Mouse (Mus musculus) stomach, embryonic 14.5 days (tissue): ENCODE measurements around the gene Lingo1. TPM values are rescaled to one million over a fixed set of nuclear protein-coding genes. Genes with fewer than 3 reads are reported as not detected.

Experiments
- ATAC-seq: fragments of 200-750 bp; cut with Nextera tagmentation; 2 replicates; pipeline ENCODE4 v1.8.0; 2017; ENCODE audit warnings: low read depth, moderate TSS enrichment; ENCODE audit not compliant: insufficient number of reproducible peaks, insufficient read depth, low FRiP score
- H3K27ac ChIP-seq: fragments of 300-500 bp; sonication (generic); 2 replicates; pipeline ENCODE4 v1.5.1; 2014; ENCODE audit warnings: mild to moderate bottlenecking, low read length, moderate library complexity, mixed read lengths
- H3K27me3 ChIP-seq: fragments of 300-500 bp; sonication (generic); 2 replicates; pipeline ENCODE4 v1.6.1; 2014; ENCODE audit warnings: low read length, control low read depth, mixed read lengths; ENCODE audit not compliant: control insufficient read depth, insufficient read depth
- H3K36me3 ChIP-seq: fragments of 300-500 bp; sonication (generic); 2 replicates; pipeline ENCODE4 v1.6.1; 2014; ENCODE audit warnings: mild to moderate bottlenecking, control low read depth, low read length, moderate library complexity, mixed read lengths; ENCODE audit not compliant: control insufficient read depth, insufficient read depth
- H3K4me1 ChIP-seq: fragments of 300-500 bp; sonication (generic); 2 replicates; pipeline ENCODE4 v1.6.1; 2014; ENCODE audit warnings: low read length, control low read depth, mixed read lengths; ENCODE audit not compliant: control insufficient read depth, insufficient read depth
- H3K4me2 ChIP-seq: fragments of 300-500 bp; sonication (generic); replicated peaks from 2 replicates; pipeline ENCODE4 v1.6.1; 2014; ENCODE audit warnings: low read depth, low read length, control low read depth
- H3K4me3 ChIP-seq: fragments of 300-500 bp; sonication (generic); 2 replicates; pipeline ENCODE4 v1.5.1; 2014; ENCODE audit warnings: low read depth, low read length, control low read depth
- H3K9ac ChIP-seq: fragments of 300-500 bp; sonication (generic); replicated peaks from 2 replicates; pipeline ENCODE4 v1.6.1; 2014; ENCODE audit warnings: low read depth, mild to moderate bottlenecking, control low read depth, low read length, moderate library complexity, mixed read lengths
- H3K9me3 ChIP-seq: fragments of 300-500 bp; sonication (generic); 2 replicates; pipeline ENCODE4 v1.6.1; 2016; ENCODE audit warnings: low read depth, low read length, control low read depth; ENCODE audit not compliant: control insufficient read depth
- WGBS: fragments of 180-500 bp; shearing (Covaris S2); extraction: QIAGEN DNeasy Blood & Tissue Kit; methylation state at CpG from one replicate; pipeline ENCODE4 v1.1.7; 2014; 5-methylcytosine and 5-hydroxymethylcytosine counted together
- polyA plus RNA-seq: library from polyadenylated mRNA; unstranded; fragments of >200 nt; fragmentation: Nextera tagmentation; extraction: Ambion mirVana; gene quantifications from 2 replicates; pipeline ENCODE4 v1.2.1, GENCODE M21; 2014

Lingo1 gene
- polyA plus RNA-seq, 1 experiment from 2014 or later: 3.0 TPM

DNA sequence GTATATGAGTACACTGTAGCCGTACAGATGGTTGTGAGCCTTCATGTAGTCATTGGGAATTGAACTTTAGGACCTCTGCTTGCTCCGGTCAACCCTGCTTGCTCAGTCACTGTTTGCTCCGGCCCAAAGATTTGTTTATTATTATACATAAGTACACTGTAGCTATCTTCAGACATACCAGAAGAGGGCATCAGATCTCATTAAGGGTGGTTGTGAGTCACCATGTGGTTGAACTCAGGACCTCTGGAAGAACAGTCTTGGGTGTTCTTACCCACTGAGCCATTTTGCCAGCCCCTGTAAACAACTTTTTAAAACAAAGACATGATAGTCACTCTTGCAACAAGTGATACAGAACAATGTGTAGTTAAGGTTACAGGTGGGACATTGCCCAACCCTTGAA, 35.6 kb upstream of the Lingo1 start:
- H3K9ac ChIP-seq: no peak overlapping the region
- no peak overlapping the region for H3K4me3 ChIP-seq
- no peaks in the 10 kb centered on the region for H3K27me3 ChIP-seq
- no peaks in the 10 kb centered on the region for H3K36me3 ChIP-seq
- H3K27ac ChIP-seq: no peak overlapping the region
- H3K4me2 ChIP-seq: no peak overlapping the region
- 65% methylated on average over 3 of the region's 3 CpGs for WGBS
- H3K4me1 ChIP-seq: 0 out of 2 replicates have a peak, but pooled peaks cover 8% of the 10 kb centered on the region
- ATAC-seq: no peak
- H3K9me3 ChIP-seq: no peaks in the 10 kb centered on the region

DNA sequence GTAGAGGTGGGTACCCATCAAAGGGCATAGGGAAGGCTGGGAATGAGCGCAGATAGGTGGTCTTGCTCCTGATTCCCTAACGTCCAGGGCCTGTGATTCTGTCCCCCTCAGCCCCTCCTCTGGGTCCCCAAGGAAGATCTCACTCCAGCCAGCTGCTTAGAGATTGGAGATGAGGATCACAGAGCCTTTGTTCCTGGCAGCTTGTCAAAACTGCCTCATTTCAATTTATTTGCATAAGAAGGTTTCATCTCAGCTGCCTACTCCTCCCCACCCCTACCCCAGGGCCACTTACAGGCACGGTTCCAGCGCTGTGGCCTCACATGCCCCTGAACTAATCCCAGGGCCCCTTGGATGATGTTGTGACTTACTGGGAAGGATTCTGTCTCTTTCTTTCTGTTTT, 33.9 kb upstream of the Lingo1 start:
- Histone ChIP-seq H3K27ac (no peak overlapping the region), H3K9ac (no peak overlapping the region), H3K4me1 (peaks cover 13% of the 10 kb centered on the region; the same call in 1 of the 2 replicates), H3K36me3 (no peaks in the 10 kb centered on the region), H3K4me2 (no peak overlapping the region), H3K27me3 (0 out of 2 replicates have a peak, but pooled peaks cover 2% of the 10 kb centered on the region), H3K9me3 (no peaks in the 10 kb centered on the region), H3K4me3 (no peak overlapping the region)
- ATAC-seq: no peak
- 41% methylated on average over 4 of the region's 4 CpGs for WGBS

DNA sequence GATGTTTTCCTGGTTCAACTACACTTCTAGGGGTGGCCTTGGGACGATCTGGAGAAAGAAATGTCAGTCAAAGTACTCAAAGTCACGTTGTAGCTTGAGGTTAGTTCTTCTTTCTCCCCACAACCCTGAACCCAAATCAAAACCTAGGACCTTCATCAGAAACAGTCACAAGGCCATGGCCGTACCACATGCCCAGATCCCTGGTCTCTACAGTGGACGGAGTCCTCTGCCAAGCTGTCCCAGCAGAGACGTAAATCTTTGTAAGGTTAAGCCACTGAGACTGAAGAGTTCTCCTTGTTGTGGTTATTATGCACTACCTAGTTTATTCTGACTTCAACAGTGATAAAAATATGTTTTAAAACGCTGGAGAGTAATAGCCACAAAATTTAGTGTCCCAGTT, 32.6 kb upstream of the Lingo1 start:
- ATAC-seq: no peak
- Histone ChIP-seq H3K4me3 (no peak overlapping the region), H3K36me3 (no peaks in the 10 kb centered on the region), H3K4me2 (no peak overlapping the region), H3K27me3 (0 out of 2 replicates have a peak, but pooled peaks cover 2% of the 10 kb centered on the region), H3K9me3 (no peaks in the 10 kb centered on the region), H3K4me1 (peaks cover 13% of the 10 kb centered on the region; the same call in 1 of the 2 replicates), H3K9ac (no peak overlapping the region), H3K27ac (no peak overlapping the region)
- 78% methylated on average over 6 of the region's 6 CpGs for WGBS

DNA sequence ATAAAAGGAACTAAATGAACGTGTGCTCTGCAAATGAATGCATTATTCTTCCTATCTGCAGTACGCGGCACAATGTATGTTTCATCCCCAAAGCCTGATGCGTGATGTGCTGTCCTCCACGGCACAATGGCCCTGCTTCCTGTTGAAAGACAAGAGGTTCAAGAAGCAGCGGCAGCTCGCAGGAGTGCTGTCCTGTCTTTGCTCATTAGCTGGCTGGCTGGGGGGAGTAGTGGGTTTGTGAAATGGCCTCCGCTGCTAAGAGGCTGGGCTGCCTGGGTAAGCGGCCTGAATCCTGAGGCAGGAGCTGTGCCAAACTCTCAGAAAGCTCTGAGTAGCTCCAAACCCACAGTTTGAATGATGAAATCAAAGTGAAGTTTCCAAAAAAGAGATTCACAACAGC, 31.9 kb upstream of the Lingo1 start:
- no peak overlapping the region for H3K4me3 ChIP-seq
- WGBS: 37% methylated on average over 9 of the region's 9 CpGs
- no peak overlapping the region for H3K27ac ChIP-seq
- peaks cover 13% of the 10 kb centered on the region; the same call in 1 of the 2 replicates for H3K4me1 ChIP-seq
- 0 out of 2 replicates have a peak, but pooled peaks cover 2% of the 10 kb centered on the region for H3K27me3 ChIP-seq
- no peak overlapping the region for H3K9ac ChIP-seq
- no peak overlapping the region for H3K4me2 ChIP-seq
- H3K36me3 ChIP-seq: no peaks in the 10 kb centered on the region
- ATAC-seq: no peak
- H3K9me3 ChIP-seq: no peaks in the 10 kb centered on the region

DNA sequence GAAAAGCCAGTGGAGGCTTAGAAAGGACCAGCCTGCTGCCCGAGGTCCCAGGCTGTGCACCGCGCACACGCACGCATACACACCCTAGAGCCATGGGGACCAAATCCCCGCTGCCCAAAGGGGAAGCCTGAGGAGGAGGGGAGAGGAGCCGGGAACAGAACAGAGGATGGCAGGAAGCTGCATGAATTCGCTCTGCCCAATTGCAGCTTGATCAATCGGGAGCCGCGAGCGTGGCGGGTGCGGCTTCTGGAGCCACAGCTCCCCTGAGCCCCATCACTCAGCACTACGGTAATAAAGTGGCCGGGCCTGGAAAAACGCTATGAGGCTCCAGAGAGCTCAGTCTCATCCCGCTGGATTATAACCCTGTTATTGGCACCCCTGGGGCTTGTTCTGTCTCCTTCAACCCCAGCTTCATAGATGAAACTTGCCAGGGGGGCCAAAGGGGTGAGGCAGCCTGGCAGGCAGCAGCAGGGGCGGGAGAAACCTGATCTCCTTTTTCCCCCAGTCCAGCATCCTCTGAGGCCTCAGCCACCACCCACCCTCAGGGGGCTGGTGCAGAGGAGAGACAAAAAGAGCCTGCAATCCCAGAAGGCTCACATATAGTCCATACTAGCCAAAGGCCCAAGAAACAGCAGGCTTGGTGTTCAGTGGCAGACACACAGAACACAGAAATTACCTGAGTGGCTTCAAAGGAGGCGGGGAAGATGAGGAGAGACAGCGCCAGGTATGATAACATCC, 29.4 kb upstream of the Lingo1 start:
- Histone ChIP-seq H3K27me3 (0 out of 2 replicates have a peak, but pooled peaks cover 2% of the 10 kb centered on the region), H3K4me3 (no peak overlapping the region), H3K9me3 (no peaks in the 10 kb centered on the region), H3K36me3 (no peaks in the 10 kb centered on the region), H3K4me2 (peak overlapping the region; percentile 30), H3K9ac (no peak overlapping the region), H3K4me1 (peaks cover 11% of the 10 kb centered on the region; the same call in 1 of the 2 replicates), H3K27ac (no peak overlapping the region)
- ATAC-seq: no peak
- WGBS: 15% methylated on average over 21 of the region's 21 CpGs

DNA sequence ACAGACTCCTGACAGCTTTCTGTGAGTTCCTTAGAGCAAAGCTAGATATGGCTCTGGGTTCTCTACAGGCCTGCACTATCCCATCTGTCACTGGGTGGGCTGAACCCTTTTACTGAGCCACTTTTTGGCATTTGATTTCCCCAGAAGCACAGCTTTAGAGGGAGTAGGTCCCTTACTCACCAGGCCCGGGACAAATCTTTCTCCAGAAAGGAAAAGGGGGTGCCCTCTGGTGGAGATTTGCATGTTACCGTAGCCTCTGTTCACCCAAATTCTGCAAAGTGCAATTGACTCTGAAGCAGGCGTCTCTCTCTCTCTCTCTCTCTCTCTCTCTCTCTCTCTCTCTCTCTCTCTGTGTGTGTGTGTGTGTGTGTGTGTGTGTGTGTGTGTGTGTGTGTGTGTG, 28.6 kb upstream of the Lingo1 start:
- Histone ChIP-seq H3K27ac (no peak overlapping the region), H3K36me3 (no peaks in the 10 kb centered on the region), H3K4me3 (no peak overlapping the region), H3K4me1 (peaks cover 6% of the 10 kb centered on the region; the same call in 1 of the 2 replicates), H3K9ac (no peak overlapping the region), H3K4me2 (no peak overlapping the region), H3K9me3 (no peaks in the 10 kb centered on the region), H3K27me3 (0 out of 2 replicates have a peak, but pooled peaks cover 2% of the 10 kb centered on the region)
- ATAC-seq: no peak
- WGBS: 5% methylated on average over 3 of the region's 3 CpGs

DNA sequence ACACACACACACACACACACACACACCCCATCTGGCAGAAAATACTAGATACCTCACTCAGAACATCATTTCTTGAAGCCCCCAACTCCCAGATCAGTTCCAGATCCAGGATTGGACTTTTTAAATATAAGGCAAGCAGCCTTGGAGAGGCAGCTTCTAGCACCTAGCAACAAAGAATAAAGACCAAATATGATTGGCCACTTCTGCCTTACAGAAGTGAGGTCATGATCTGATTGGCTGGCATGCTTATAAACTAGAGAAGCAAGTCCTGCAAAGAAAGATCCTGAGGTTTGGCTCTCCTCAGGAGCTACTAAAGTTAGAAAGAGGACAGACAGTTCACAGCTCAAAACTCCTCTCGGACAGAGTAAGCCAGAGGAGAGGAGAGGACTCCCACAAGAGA, 14.6 kb upstream of the Lingo1 start:
- no peak overlapping the region for H3K4me3 ChIP-seq
- no peaks in the 10 kb centered on the region for H3K36me3 ChIP-seq
- no peak overlapping the region for H3K9ac ChIP-seq
- ATAC-seq: no peak
- H3K27me3 ChIP-seq: no peaks in the 10 kb centered on the region
- H3K4me1 ChIP-seq: no peaks in the 10 kb centered on the region
- 65% methylated on average over 1 of the region's 1 CpGs for WGBS
- H3K27ac ChIP-seq: no peak overlapping the region
- no peaks in the 10 kb centered on the region for H3K9me3 ChIP-seq
- no peak overlapping the region for H3K4me2 ChIP-seq

DNA sequence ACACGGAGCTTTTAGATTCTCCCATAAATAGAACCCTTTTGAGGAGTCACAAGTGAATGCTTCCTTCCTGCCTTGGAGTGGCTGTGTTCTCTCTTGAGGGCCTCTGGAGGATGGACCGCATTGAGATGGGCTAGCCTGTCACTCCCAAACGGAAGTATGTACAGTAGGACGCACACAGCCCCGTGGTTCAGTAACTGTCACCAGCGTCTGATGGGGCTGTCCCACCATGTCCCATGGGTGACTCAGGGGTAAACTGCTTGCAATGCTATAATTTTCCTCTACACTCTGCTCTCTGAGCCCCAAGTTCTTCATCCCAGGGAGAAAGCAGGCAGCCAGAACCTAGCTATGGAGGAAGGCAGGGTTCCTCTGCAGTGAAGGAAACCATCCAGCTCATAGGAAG, 11.7 kb upstream of the Lingo1 start:
- Histone ChIP-seq H3K27ac (no peak overlapping the region), H3K4me1 (no peaks in the 10 kb centered on the region), H3K36me3 (no peaks in the 10 kb centered on the region), H3K4me3 (no peak overlapping the region), H3K9ac (no peak overlapping the region), H3K27me3 (no peaks in the 10 kb centered on the region), H3K9me3 (no peaks in the 10 kb centered on the region), H3K4me2 (no peak overlapping the region)
- ATAC-seq: no peak
- 84% methylated on average over 6 of the region's 6 CpGs for WGBS
